Mouse (Mus musculus) limb, embryonic 13.5 days (tissue): ENCODE measurements at regions not wholly inside any gene's neighbourhood (a gene's known extent, or its start where the extent isn't known, plus 50 kb on each side); places are given as distances from the start of the nearest gene placed in this dataset.
A peak's percentile ranks its signal among the peaks of the same experiment; 100 is the strongest.
"Not testable (repeated sequence)": the region's sequence is repeated elsewhere in the genome, so short reads cannot be mapped to it uniquely, and the experiment has no call there.

Experiments used
- ATAC-seq: fragments of 200-750 bp; cut with Nextera tagmentation; 2 replicates; pipeline ENCODE4 v1.8.0; 2017; ENCODE audit warnings: low read depth, moderate number of reproducible peaks, moderate TSS enrichment; ENCODE audit not compliant: low FRiP score
- H3K27ac ChIP-seq: fragments of 300-500 bp; sonication (generic); 2 replicates; pipeline ENCODE4 v1.5.1; 2015; ENCODE audit warnings: inconsistent platforms, mild to moderate bottlenecking, moderate library complexity
- H3K27me3 ChIP-seq: fragments of 300-500 bp; sonication (generic); 2 replicates; pipeline ENCODE4 v1.6.1; 2015; ENCODE audit warnings: mild to moderate bottlenecking, inconsistent platforms
- H3K36me3 ChIP-seq: fragments of 300-500 bp; sonication (generic); 2 replicates; pipeline ENCODE4 v1.6.1; 2015; ENCODE audit warnings: inconsistent platforms, mild to moderate bottlenecking, moderate library complexity
- H3K4me1 ChIP-seq: fragments of 300-500 bp; sonication (generic); 2 replicates; pipeline ENCODE4 v1.6.1; 2015; ENCODE audit warnings: inconsistent platforms
- H3K4me2 ChIP-seq: fragments of 300-500 bp; sonication (generic); replicated peaks from 2 replicates; pipeline ENCODE4 v1.6.1; 2015; ENCODE audit warnings: inconsistent platforms, mild to moderate bottlenecking, moderate library complexity
- H3K4me3 ChIP-seq: fragments of 300-500 bp; sonication (generic); 2 replicates; pipeline ENCODE4 v1.5.1; 2015; ENCODE audit warnings: moderate library complexity, mild to moderate bottlenecking, inconsistent platforms
- H3K9ac ChIP-seq: fragments of 300-500 bp; sonication (generic); 2 replicates; pipeline ENCODE4 v1.6.1; 2015; ENCODE audit warnings: mild to moderate bottlenecking, inconsistent platforms
- H3K9me3 ChIP-seq: fragments of 300-500 bp; sonication (generic); 2 replicates; pipeline ENCODE4 v1.6.1; 2016; ENCODE audit warnings: inconsistent platforms
- WGBS: fragments of 180-500 bp; shearing (Covaris S2); methylation state at CpG from one replicate; pipeline ENCODE4 v1.1.7; 2015; 5-methylcytosine and 5-hydroxymethylcytosine counted together

DNA sequence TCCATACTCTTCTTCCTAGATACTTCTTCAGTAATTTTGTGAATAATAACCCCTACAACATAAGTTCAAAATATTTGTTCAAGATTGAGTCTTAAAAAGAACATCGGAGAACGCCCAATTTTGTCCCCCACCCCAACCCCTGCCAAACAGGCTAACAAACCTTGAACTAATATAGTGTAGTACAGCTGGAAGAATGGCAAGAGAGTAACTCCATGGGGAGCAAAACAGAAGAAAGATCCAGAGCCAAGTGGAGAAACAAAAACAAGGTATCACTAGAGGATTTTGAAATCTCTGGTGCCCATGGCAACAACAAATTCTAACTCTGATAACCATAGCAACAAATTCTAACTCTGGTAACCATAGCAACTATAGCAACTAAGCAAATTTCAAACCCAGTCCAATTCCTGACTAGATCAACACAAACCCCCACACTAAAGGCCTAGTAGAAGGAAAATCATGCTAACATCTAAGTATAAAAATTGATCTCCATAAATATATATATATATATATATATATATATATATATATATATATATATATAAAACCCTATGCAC is 74.2 kb upstream of the Magee2 start:
- H3K27ac ChIP-seq, result no peak overlapping the region
- H3K4me1 ChIP-seq, result no peaks in the 10 kb centered on the region
- H3K4me3 ChIP-seq, result no peak overlapping the region
- no peak for ATAC-seq
- H3K4me2 ChIP-seq, result no peak overlapping the region
- 86% methylated on average over 2 of the region's 2 CpGs for WGBS
- H3K9me3 ChIP-seq, result no peaks in the 10 kb centered on the region
- no peaks in the 10 kb centered on the region for H3K36me3 ChIP-seq
- H3K9ac ChIP-seq, result no peak overlapping the region
- H3K27me3 ChIP-seq, result peaks cover 25% of the 10 kb centered on the region; the same call in 1 of the 2 replicates

DNA sequence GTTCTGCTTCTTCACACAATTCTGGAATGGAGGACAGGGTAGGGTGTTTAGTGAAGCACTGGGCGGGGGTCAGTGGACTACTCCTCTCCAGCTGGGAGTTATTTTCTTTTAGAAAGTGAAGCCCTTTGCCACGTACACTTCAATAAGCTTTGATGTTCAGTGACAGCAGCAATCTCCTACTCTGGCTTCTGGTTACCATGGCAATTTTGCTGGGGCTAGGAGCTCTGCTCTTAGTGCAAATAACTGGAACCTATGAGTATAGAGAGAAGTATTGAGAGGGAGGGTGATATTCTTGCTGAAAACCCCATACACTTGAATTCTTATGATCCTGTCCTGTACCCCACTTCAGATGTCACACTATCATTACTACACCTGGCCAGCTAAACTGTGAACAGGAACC is 94.5 kb upstream of the Magee2 start:
- 51% methylated on average over 2 of the region's 2 CpGs for WGBS
- no peaks in the 10 kb centered on the region for H3K9me3 ChIP-seq
- ATAC-seq, result no peak
- no peak overlapping the region for H3K4me2 ChIP-seq
- H3K36me3 ChIP-seq, result no peaks in the 10 kb centered on the region
- H3K9ac ChIP-seq, result no peak overlapping the region
- H3K27me3 ChIP-seq, result peaks cover 22% of the 10 kb centered on the region; the same call in 1 of the 2 replicates
- H3K4me3 ChIP-seq, result no peak overlapping the region
- H3K27ac ChIP-seq, result no peak overlapping the region
- no peaks in the 10 kb centered on the region for H3K4me1 ChIP-seq

DNA sequence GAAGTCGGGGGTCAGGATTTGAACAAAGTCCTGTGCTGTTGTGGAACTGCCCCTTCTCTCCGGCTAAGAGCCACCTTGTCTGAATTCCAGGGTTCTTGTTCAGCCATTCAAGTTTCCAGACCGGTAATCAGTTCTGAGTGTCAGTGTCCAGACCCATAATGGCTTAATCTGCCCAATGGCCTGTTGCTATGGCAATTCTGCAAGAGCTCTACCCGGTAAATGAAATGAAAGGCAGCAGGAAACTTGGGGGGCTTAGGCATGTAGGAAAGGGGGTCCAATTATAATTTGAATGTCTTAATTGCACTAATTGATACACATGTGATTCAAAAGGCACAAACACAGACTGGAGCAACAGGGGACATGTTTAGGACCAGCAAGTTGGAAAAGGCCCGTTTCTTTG is 95.7 kb upstream of the Magee2 start:
- ATAC-seq, H3K27ac ChIP-seq, H3K9me3 ChIP-seq, H3K4me2 ChIP-seq, H3K4me3 ChIP-seq, H3K9ac ChIP-seq, H3K4me1 ChIP-seq, H3K36me3 ChIP-seq: not testable (repeated sequence)
- WGBS, result 77% methylated on average over 4 of the region's 5 CpGs
- H3K27me3 ChIP-seq, result peaks cover 17% of the 10 kb centered on the region; the same call in 1 of the 2 replicates

DNA sequence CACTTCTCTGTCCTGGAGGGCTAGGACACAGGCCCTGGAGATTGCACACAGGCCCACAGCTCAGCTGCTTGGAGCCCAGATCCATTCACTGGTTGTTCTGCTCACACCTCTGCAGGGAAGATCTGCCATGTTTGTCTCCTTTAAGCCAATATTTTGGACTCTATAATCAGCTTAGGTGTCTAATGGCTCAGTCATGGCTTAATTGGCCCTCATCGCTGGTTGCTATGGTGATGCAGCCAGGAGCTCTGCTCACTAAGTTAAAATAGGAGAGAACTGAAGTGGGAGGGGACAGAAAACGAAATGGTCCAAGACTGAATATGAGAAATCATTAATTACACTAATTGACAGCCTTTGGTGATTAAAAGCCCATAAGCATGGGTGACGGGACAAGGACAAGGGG is 96.3 kb upstream of the Magee2 start:
- H3K27me3 ChIP-seq, result peaks cover 17% of the 10 kb centered on the region; the same call in 1 of the 2 replicates
- H3K4me1 ChIP-seq, H3K4me2 ChIP-seq, ATAC-seq, H3K9ac ChIP-seq, H3K27ac ChIP-seq, H3K36me3 ChIP-seq, H3K4me3 ChIP-seq, H3K9me3 ChIP-seq: not testable (repeated sequence)
- 77% methylated on average over 1 of the region's 3 CpGs for WGBS

DNA sequence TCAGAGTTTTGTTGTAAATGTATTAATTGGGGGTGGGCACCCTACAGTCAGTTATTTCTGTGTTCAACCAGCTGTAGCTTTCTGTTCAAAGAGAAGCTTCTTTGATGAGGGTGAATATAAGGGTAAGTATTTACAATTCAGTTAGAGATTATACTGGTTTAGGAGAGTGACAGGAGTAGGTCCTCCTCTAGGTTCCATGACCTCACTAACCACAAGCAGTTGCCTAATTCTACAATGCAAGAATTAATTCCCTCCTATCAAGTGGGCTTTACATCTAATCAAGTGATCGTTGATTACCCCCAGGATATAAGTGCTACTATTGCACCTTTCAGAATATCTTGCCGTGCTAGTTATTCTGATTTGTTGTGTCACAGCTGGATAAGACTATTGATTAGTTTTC is 101.1 kb upstream of the Pbdc1 start:
- no peak overlapping the region for H3K4me2 ChIP-seq
- no peak overlapping the region for H3K4me3 ChIP-seq
- peaks cover 9% of the 10 kb centered on the region; the same call in 1 of the 2 replicates for H3K27me3 ChIP-seq
- no peak overlapping the region for H3K27ac ChIP-seq
- 88% methylated on average over 2 of the region's 2 CpGs for WGBS
- H3K4me1 ChIP-seq, result no peaks in the 10 kb centered on the region
- no peaks in the 10 kb centered on the region for H3K36me3 ChIP-seq
- no peak overlapping the region for H3K9ac ChIP-seq
- ATAC-seq, result no peak
- no peaks in the 10 kb centered on the region for H3K9me3 ChIP-seq

DNA sequence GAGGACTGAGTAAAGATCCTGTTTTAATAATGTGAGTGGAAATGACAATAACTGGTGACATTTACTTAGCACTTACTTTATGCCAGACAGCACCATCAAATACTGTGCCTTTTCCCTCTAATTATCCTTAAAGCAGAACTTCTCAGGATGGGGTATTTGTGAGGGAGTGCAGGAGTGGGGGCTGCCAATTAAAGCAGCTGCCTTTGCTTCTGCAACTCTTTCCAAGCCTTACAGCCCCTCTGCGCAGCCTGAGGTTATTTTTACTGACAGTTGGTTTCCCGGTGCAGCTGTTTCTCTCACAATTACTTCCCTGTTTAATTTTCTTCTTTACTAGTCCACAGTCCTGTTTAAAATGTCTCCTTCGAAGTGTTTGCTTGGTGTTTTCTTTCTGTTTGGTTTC is 76.3 kb upstream of the Pbdc1 start:
- Histone ChIP-seq H3K27me3 (peaks cover 16% of the 10 kb centered on the region), H3K9me3 (no peaks in the 10 kb centered on the region), H3K36me3 (no peaks in the 10 kb centered on the region), H3K9ac (no peak overlapping the region), H3K27ac (no peak overlapping the region), H3K4me2 (no peak overlapping the region), H3K4me1 (no peaks in the 10 kb centered on the region), H3K4me3 (no peak overlapping the region)
- ATAC-seq, result peak; percentile 48
- WGBS, result 27% methylated on average over 3 of the region's 3 CpGs

DNA sequence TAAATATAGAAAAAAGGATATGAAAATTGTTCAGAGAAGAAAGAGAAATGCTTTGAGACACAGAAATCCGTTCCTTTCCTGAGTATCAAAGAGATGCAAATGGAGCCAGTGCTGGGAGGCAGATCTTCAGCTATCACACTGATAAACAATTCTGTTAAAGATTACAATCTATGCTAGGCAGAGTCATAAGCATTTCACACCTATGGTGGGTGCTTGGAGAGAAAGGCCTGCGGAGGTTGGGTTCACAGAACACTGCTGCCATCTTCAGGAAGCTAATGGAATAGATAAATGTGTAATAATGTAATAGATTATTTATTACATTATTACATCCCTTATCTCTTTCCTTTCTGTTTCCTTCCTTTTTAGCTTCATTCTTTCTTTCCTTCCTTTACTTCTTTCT is 73.1 kb upstream of the Pbdc1 start:
- H3K4me1 ChIP-seq, result no peaks in the 10 kb centered on the region
- no peak overlapping the region for H3K4me2 ChIP-seq
- no peak for ATAC-seq
- H3K27ac ChIP-seq, result no peak overlapping the region
- WGBS, result 17% methylated on average over 2 of the region's 2 CpGs
- H3K27me3 ChIP-seq, result peaks cover 9% of the 10 kb centered on the region; the same call in 1 of the 2 replicates
- no peaks in the 10 kb centered on the region for H3K9me3 ChIP-seq
- no peak overlapping the region for H3K4me3 ChIP-seq
- H3K36me3 ChIP-seq, result no peaks in the 10 kb centered on the region
- no peak overlapping the region for H3K9ac ChIP-seq
